27 mouse cellular contexts compared by ENCODE assay signal in the genomic region with DNA sequence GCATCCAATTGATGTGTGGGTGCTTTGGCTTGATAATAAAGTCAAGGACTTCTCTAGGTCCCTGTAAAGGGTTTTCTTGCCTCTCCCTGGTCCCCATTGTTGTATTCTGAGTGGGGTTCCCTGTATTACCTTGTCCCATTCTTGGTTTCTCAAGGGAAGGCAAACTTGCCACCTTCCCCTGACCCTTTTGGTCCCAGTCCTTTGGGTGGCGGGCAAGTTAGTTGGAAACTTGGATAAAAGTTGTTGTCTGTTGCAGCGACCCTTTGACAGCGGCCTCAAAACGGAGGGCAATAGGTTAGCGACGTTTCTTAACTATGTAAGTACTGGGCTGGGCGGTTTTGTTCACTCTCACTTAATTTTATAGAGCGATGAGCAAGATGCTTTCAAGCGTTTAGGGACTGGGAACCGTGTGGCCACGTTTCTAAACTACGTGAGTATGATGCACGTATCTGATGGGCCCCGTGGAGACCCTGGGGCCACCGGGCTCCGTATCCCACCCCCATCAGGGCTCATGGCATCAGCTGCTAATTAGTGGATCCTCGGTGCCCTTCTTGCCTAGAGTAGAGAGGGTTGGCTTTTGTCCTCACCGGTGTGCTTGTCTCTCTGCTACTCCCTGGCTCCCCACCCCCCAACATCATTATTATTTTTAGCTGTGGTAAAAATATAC. TPM values are rescaled to one million over a fixed set of nuclear protein-coding genes. Genes with fewer than 3 reads are reported as not detected.
DNase-seq lines count a peak whose midpoint lies in the region; ATAC-seq and TF ChIP-seq lines count a peak whose summit lies in the region.
"Had no signal": no experiment of that assay in that cellular context is flagged by ENCODE, and none has a peak within 500 bp of the region (broad histone marks: within the 10 kb centered on the region; RNA-seq: fewer than 3 reads in every experiment).

No protein-coding gene starts in this region.

- 82% methylated on average over 18 of the region's 18 CpGs for WGBS in forebrain, postnatal 0 days
- WGBS in forebrain, embryonic 11.5 days, result 91% methylated on average over 18 of the region's 18 CpGs
- 77% methylated on average over 18 of the region's 18 CpGs for WGBS in embryonic facial prominence, embryonic 14.5 days
- 51% methylated on average over 18 of the region's 18 CpGs for WGBS in limb, embryonic 10.5 days
- 28% methylated on average over 18 of the region's 18 CpGs for WGBS in limb, embryonic 13.5 days

- no peak overlapping the region for H3K4me2 ChIP-seq in forebrain, postnatal 0 days (ENCODE audit: low read depth)
- H3K4me2 ChIP-seq in forebrain, embryonic 11.5 days (ENCODE audit: low read depth, low read length, severe bottlenecking), result no peak overlapping the region
- no peak overlapping the region for H3K4me2 ChIP-seq in embryonic facial prominence, embryonic 14.5 days (ENCODE audit: low read depth, low read length)
- H3K4me2 ChIP-seq in limb, embryonic 13.5 days (replicated peaks), result peak overlapping the region; percentile 52
- H3K4me2 ChIP-seq: embryonic facial prominence, embryonic 12.5 days; hindbrain, embryonic 13.5 days had no signal

- H3K4me1 ChIP-seq in forebrain, postnatal 0 days (ENCODE audit: insufficient read depth), result peaks cover 15% of the 10 kb centered on the region
- no peaks in the 10 kb centered on the region for H3K4me1 ChIP-seq in forebrain, embryonic 11.5 days (replicated peaks; ENCODE audit: control insufficient read depth, insufficient read depth, low read length)
- peaks cover 11% of the 10 kb centered on the region for H3K4me1 ChIP-seq in embryonic facial prominence, embryonic 14.5 days (ENCODE audit: control insufficient read depth, insufficient read depth, low read length)
- H3K4me1 ChIP-seq in limb, embryonic 10.5 days, result peaks cover 39% of the 10 kb centered on the region
- H3K4me1 ChIP-seq in limb, embryonic 13.5 days, result peaks cover 33% of the 10 kb centered on the region
- H3K4me1 ChIP-seq: embryonic facial prominence, embryonic 12.5 days had no signal

- no peak for TF ChIP-seq CTCF in forebrain, postnatal 0 days (IDR thresholded peaks at IDR 0.05; ENCODE audit: low read depth)

- no peaks in the 10 kb centered on the region for H3K27me3 ChIP-seq in forebrain, postnatal 0 days (ENCODE audit: insufficient read depth, low read length)
- no peaks in the 10 kb centered on the region for H3K27me3 ChIP-seq in forebrain, embryonic 11.5 days (ENCODE audit: control insufficient read depth, insufficient read depth, low read length)
- H3K27me3 ChIP-seq in embryonic facial prominence, embryonic 14.5 days (replicated peaks; ENCODE audit: control insufficient read depth, insufficient read depth, low read length), result no peaks in the 10 kb centered on the region
- peaks cover 12% of the 10 kb centered on the region; the same call in 1 of the 2 replicates for H3K27me3 ChIP-seq in limb, embryonic 10.5 days (ENCODE audit: low read depth, poor library complexity, severe bottlenecking)
- H3K27me3 ChIP-seq in limb, embryonic 13.5 days, result peaks cover 46% of the 10 kb centered on the region
- H3K27me3 ChIP-seq: CH12.LX; embryonic facial prominence, embryonic 12.5 days; forebrain, embryonic 12.5 days; forebrain, embryonic 15.5 days; heart, embryonic 15.5 days; hindbrain, embryonic 13.5 days; Patski had no signal

- H3K27ac ChIP-seq in forebrain, postnatal 0 days (ENCODE audit: low read depth, low read length), result 0 out of 2 replicates have a peak overlapping the region, but pooled peaks have one; percentile 58
- no peak overlapping the region for H3K27ac ChIP-seq in forebrain, embryonic 11.5 days (ENCODE audit: low read depth, low read length)
- peak overlapping the region; percentile 46; the same call in 1 of the 2 replicates for H3K27ac ChIP-seq in embryonic facial prominence, embryonic 14.5 days (replicated peaks; ENCODE audit: low read depth, low read length)
- peak overlapping the region; percentile 77 for H3K27ac ChIP-seq in limb, embryonic 10.5 days
- H3K27ac ChIP-seq in limb, embryonic 13.5 days, result no peak overlapping the region; the same call in 1 of the 2 replicates
- H3K27ac ChIP-seq: forebrain, embryonic 12.5 days had no signal

- H3K36me3 ChIP-seq in forebrain, postnatal 0 days (ENCODE audit: insufficient read depth), result no peaks in the 10 kb centered on the region
- no peaks in the 10 kb centered on the region for H3K36me3 ChIP-seq in forebrain, embryonic 11.5 days (ENCODE audit: control insufficient read depth, insufficient read depth, low read length)
- H3K36me3 ChIP-seq in embryonic facial prominence, embryonic 14.5 days (ENCODE audit: control insufficient read depth, insufficient read depth, low read length), result peaks cover 36% of the 10 kb centered on the region
- H3K36me3 ChIP-seq in limb, embryonic 10.5 days, result peaks cover 26% of the 10 kb centered on the region
- H3K36me3 ChIP-seq in limb, embryonic 13.5 days, result peaks cover 40% of the 10 kb centered on the region
- H3K36me3 ChIP-seq: forebrain, embryonic 12.5 days; forebrain, embryonic 15.5 days; G1E; hindbrain, embryonic 10.5 days had no signal

- H3K9ac ChIP-seq in forebrain, postnatal 0 days, result no peak overlapping the region
- no peak overlapping the region for H3K9ac ChIP-seq in forebrain, embryonic 11.5 days (ENCODE audit: low read length)
- H3K9ac ChIP-seq in embryonic facial prominence, embryonic 14.5 days (ENCODE audit: low read depth, low read length), result 0 out of 2 replicates have a peak overlapping the region, but pooled peaks have one; percentile 30
- no peak overlapping the region for H3K9ac ChIP-seq in limb, embryonic 13.5 days
- H3K9ac ChIP-seq: embryonic facial prominence, embryonic 12.5 days; forebrain, embryonic 12.5 days; forebrain, embryonic 15.5 days; heart, embryonic 15.5 days had no signal

- H3K9me3 ChIP-seq in forebrain, postnatal 0 days (ENCODE audit: low read length), result no peaks in the 10 kb centered on the region
- no peaks in the 10 kb centered on the region for H3K9me3 ChIP-seq in forebrain, embryonic 11.5 days (ENCODE audit: control insufficient read depth, low read length)
- H3K9me3 ChIP-seq in embryonic facial prominence, embryonic 14.5 days (ENCODE audit: control insufficient read depth, low read length), result no peaks in the 10 kb centered on the region
- no peaks in the 10 kb centered on the region for H3K9me3 ChIP-seq in limb, embryonic 10.5 days (replicated peaks)
- no peaks in the 10 kb centered on the region for H3K9me3 ChIP-seq in limb, embryonic 13.5 days
- H3K9me3 ChIP-seq: embryonic facial prominence, embryonic 12.5 days; forebrain, embryonic 12.5 days; forebrain, embryonic 15.5 days; G1E; heart, embryonic 15.5 days; hindbrain, embryonic 10.5 days; hindbrain, embryonic 13.5 days had no signal

- no peak overlapping the region for H3K4me3 ChIP-seq in forebrain, postnatal 0 days (ENCODE audit: low read depth, low read length)
- no peak overlapping the region for H3K4me3 ChIP-seq in forebrain, embryonic 11.5 days (ENCODE audit: low read depth, low read length)
- no peak overlapping the region for H3K4me3 ChIP-seq in embryonic facial prominence, embryonic 14.5 days (ENCODE audit: low read depth, low read length)
- H3K4me3 ChIP-seq in limb, embryonic 10.5 days, result no peak overlapping the region
- H3K4me3 ChIP-seq in limb, embryonic 13.5 days, result no peak overlapping the region
- H3K4me3 ChIP-seq: embryonic facial prominence, embryonic 12.5 days; forebrain, embryonic 12.5 days; forebrain, embryonic 15.5 days; heart, embryonic 15.5 days; hindbrain, embryonic 10.5 days; hindbrain, embryonic 13.5 days had no signal

- no peak for ATAC-seq in forebrain, postnatal 0 days
- ATAC-seq in forebrain, embryonic 11.5 days (replicated peaks; ENCODE audit: low FRiP score), result no peak
- ATAC-seq in embryonic facial prominence, embryonic 14.5 days (ENCODE audit: low read depth), result no peak
- ATAC-seq in limb, embryonic 13.5 days (ENCODE audit: low FRiP score, low read depth), result 0 out of 2 replicates have a peak, but pooled peaks have one; percentile 8
- ATAC-seq: Patski had no signal

- DNase-seq in forebrain, postnatal 0 days, result no peak
- DNase-seq in forebrain, embryonic 11.5 days (ENCODE audit: low spot score), result no peak
- no peak for DNase-seq in embryonic facial prominence, embryonic 14.5 days (ENCODE audit: low spot score)
- peak; percentile 43 for DNase-seq in limb, embryonic 10.5 days (ENCODE audit: low spot score)
- no peak for DNase-seq in kidney, postnatal 36 days
- DNase-seq in lung, postnatal 36 days, result no peak
- DNase-seq in ovary, postnatal 10 days (ENCODE audit: low spot score), result no peak
- DNase-seq: adrenal gland, postnatal 10 days; adrenal gland, postnatal 36 days; B cell, adult 2 months; cerebellum, adult 18-20 months; cerebellum, adult 9-10 months; gastrocnemius, postnatal 10 days; gastrocnemius, postnatal 36 days; heart, postnatal 10 days; heart, postnatal 36 days had no signal

RNA-seq across cellular contexts. Expression of a gene that starts 26.2 kb away (rescaled TPM):
- 6.8 and 9.8 TPM in 2 replicates for total RNA-seq in forebrain, postnatal 0 days (2014; rRNA removed)
- polyA plus RNA-seq in forebrain, postnatal 0 days (2015; fragmentation: Nextera tagmentation; extraction: Ambion mirVana), result 6.0 and 6.1 TPM in 2 replicates
- polyA plus RNA-seq in forebrain, embryonic 11.5 days (2014; fragmentation: Nextera tagmentation; extraction: Ambion mirVana), result 16.0 and 16.4 TPM in 2 replicates
- polyA plus RNA-seq in embryonic facial prominence, embryonic 14.5 days (2014; fragmentation: Nextera tagmentation; extraction: Ambion mirVana), result 107 and 120 TPM in 2 replicates
- 35.6 and 38.7 TPM in 2 replicates for polyA plus RNA-seq in limb, embryonic 10.5 days (2016; fragmentation: Nextera tagmentation; extraction: Ambion mirVana)
- 81.3 and 84.9 TPM in 2 replicates for polyA plus RNA-seq in limb, embryonic 13.5 days (2015; fragmentation: Nextera tagmentation; extraction: Ambion mirVana)
- total RNA-seq: granulocyte monocyte progenitor cell, adult 5-6 weeks had no signal
- polyA plus RNA-seq: G1E had no signal

RNA-seq across cellular contexts. Expression of a gene that starts 57.3 kb away (rescaled TPM):
- total RNA-seq in forebrain, postnatal 0 days (2014; rRNA removed), result 27.6 and 30.9 TPM in 2 replicates
- polyA plus RNA-seq in forebrain, postnatal 0 days (2015; fragmentation: Nextera tagmentation; extraction: Ambion mirVana), result 47.9 and 50.7 TPM in 2 replicates
- 45.3 and 48.6 TPM in 2 replicates for polyA plus RNA-seq in forebrain, embryonic 11.5 days (2014; fragmentation: Nextera tagmentation; extraction: Ambion mirVana)
- 115 and 132 TPM in 2 replicates for polyA plus RNA-seq in embryonic facial prominence, embryonic 14.5 days (2014; fragmentation: Nextera tagmentation; extraction: Ambion mirVana)
- polyA plus RNA-seq in limb, embryonic 10.5 days (2016; fragmentation: Nextera tagmentation; extraction: Ambion mirVana), result 160 and 171 TPM in 2 replicates
- polyA plus RNA-seq in limb, embryonic 13.5 days (2015; fragmentation: Nextera tagmentation; extraction: Ambion mirVana), result 162 and 169 TPM in 2 replicates
- total RNA-seq: CH12.LX had no signal
- polyA plus RNA-seq: G1E had no signal

Comparison
In these comparisons a context has a peak if more than half of its experiments do, and no peak if none do; other contexts are left out.
1. H3K27ac ChIP-seq: peak in forebrain, postnatal 0 days (single experiment), embryonic facial prominence, embryonic 14.5 days (single experiment) and limb, embryonic 10.5 days (single experiment); none in forebrain, embryonic 11.5 days (single experiment) and limb, embryonic 13.5 days (single experiment).